Mouse (Mus musculus): Measurements from ENCODE around the gene Pigr. TPM values are rescaled to one million over a fixed set of nuclear protein-coding genes. Genes with fewer than 3 reads are reported as not detected.

Gene Pigr
- 3.9 and 4.9 TPM in 2 replicates for polyA plus RNA-seq (2015; fragmentation: Nextera tagmentation; extraction: Ambion mirVana)

- Histone ChIP-seq H3K4me2 (ENCODE audit: low read depth, low read length) (no peak within 1 kb of the TSS), H3K4me3 (ENCODE audit: low read length) (no peak within 1 kb of the TSS), H3K9me3 (ENCODE audit: control insufficient read depth, low read length) (no peaks in the 10 kb centered on the region), H3K36me3 (ENCODE audit: control insufficient read depth, insufficient read depth, low read length) (no peaks in the 10 kb centered on the region), H3K27me3 (replicated peaks; ENCODE audit: control insufficient read depth, insufficient read depth, low read length) (no peaks in the 10 kb centered on the region), H3K9ac (ENCODE audit: low read depth, low read length) (no peak within 1 kb of the TSS), H3K27ac (ENCODE audit: low read length) (no peak within 1 kb of the TSS), H3K4me1 (ENCODE audit: control insufficient read depth, insufficient read depth, low read length) (peaks cover 9% of the 10 kb centered on the region; the same call in 1 of the 2 replicates)
- ATAC-seq: no peak
- 81% methylated on average over 5 of the region's 5 CpGs for WGBS
Measured at GRCm38 (mm10) chr1:130826448-130826847, at the start of gene Pigr. Gene Pigr (plus strand): TSS chr1:130826684.

GRCm38 (mm10) chr1:130779867-130780266 lies 46.6 kb upstream of the Pigr start:
- no peak overlapping the region for H3K4me2 ChIP-seq (ENCODE audit: low read depth, low read length)
- no peak for ATAC-seq
- no peak overlapping the region for H3K27ac ChIP-seq (ENCODE audit: low read length)
- H3K9ac ChIP-seq (ENCODE audit: low read depth, low read length): no peak overlapping the region
- H3K27me3 ChIP-seq (replicated peaks; ENCODE audit: control insufficient read depth, insufficient read depth, low read length): no peaks in the 10 kb centered on the region
- no peaks in the 10 kb centered on the region for H3K36me3 ChIP-seq (ENCODE audit: control insufficient read depth, insufficient read depth, low read length)
- no peaks in the 10 kb centered on the region for H3K4me1 ChIP-seq (ENCODE audit: control insufficient read depth, insufficient read depth, low read length)
- 91% methylated on average over 3 of the region's 3 CpGs for WGBS
- H3K9me3 ChIP-seq (ENCODE audit: control insufficient read depth, low read length): no peaks in the 10 kb centered on the region
- no peak overlapping the region for H3K4me3 ChIP-seq (ENCODE audit: low read length)

- Histone ChIP-seq H3K9ac (ENCODE audit: low read depth, low read length) (no peak overlapping the region), H3K36me3 (ENCODE audit: control insufficient read depth, insufficient read depth, low read length) (no peaks in the 10 kb centered on the region), H3K4me3 (ENCODE audit: low read length) (no peak overlapping the region), H3K27ac (ENCODE audit: low read length) (no peak overlapping the region), H3K9me3 (ENCODE audit: control insufficient read depth, low read length) (no peaks in the 10 kb centered on the region), H3K4me2 (ENCODE audit: low read depth, low read length) (no peak overlapping the region), H3K27me3 (replicated peaks; ENCODE audit: control insufficient read depth, insufficient read depth, low read length) (no peaks in the 10 kb centered on the region), H3K4me1 (ENCODE audit: control insufficient read depth, insufficient read depth, low read length) (no peaks in the 10 kb centered on the region)
- WGBS: 13% methylated on average over 4 of the region's 4 CpGs
- ATAC-seq: peak; percentile 47
Measured at GRCm38 (mm10) chr1:130784054-130784453, 42.4 kb upstream of the Pigr start.

- peak; percentile 81 for ATAC-seq
- no peaks in the 10 kb centered on the region for H3K9me3 ChIP-seq (ENCODE audit: control insufficient read depth, low read length)
- H3K27me3 ChIP-seq (replicated peaks; ENCODE audit: control insufficient read depth, insufficient read depth, low read length): no peaks in the 10 kb centered on the region
- no peaks in the 10 kb centered on the region for H3K4me1 ChIP-seq (ENCODE audit: control insufficient read depth, insufficient read depth, low read length)
- no peak overlapping the region for H3K9ac ChIP-seq (ENCODE audit: low read depth, low read length)
- H3K4me3 ChIP-seq (ENCODE audit: low read length): no peak overlapping the region
- no peaks in the 10 kb centered on the region for H3K36me3 ChIP-seq (ENCODE audit: control insufficient read depth, insufficient read depth, low read length)
- no peak overlapping the region for H3K27ac ChIP-seq (ENCODE audit: low read length)
- H3K4me2 ChIP-seq (ENCODE audit: low read depth, low read length): no peak overlapping the region
- WGBS: 30% methylated on average over 4 of the region's 4 CpGs
Measured at GRCm38 (mm10) chr1:130787001-130787400, 39.5 kb upstream of the Pigr start.

GRCm38 (mm10) chr1:130789512-130790451 lies 36.7 kb upstream of the Pigr start:
- Histone ChIP-seq H3K4me1 (ENCODE audit: control insufficient read depth, insufficient read depth, low read length) (no peaks in the 10 kb centered on the region), H3K27ac (ENCODE audit: low read length) (no peak overlapping the region), H3K4me2 (ENCODE audit: low read depth, low read length) (no peak overlapping the region), H3K4me3 (ENCODE audit: low read length) (no peak overlapping the region), H3K27me3 (replicated peaks; ENCODE audit: control insufficient read depth, insufficient read depth, low read length) (no peaks in the 10 kb centered on the region), H3K36me3 (ENCODE audit: control insufficient read depth, insufficient read depth, low read length) (no peaks in the 10 kb centered on the region), H3K9ac (ENCODE audit: low read depth, low read length) (no peak overlapping the region), H3K9me3 (ENCODE audit: control insufficient read depth, low read length) (no peaks in the 10 kb centered on the region)
- WGBS: 72% methylated on average over 3 of the region's 3 CpGs
- peak; percentile 47; the same call in 1 of the 2 replicates for ATAC-seq

GRCm38 (mm10) chr1:130795331-130795730 lies 31.2 kb upstream of the Pigr start:
- Histone ChIP-seq H3K4me3 (ENCODE audit: low read length) (no peak overlapping the region), H3K4me2 (ENCODE audit: low read depth, low read length) (no peak overlapping the region), H3K27me3 (replicated peaks; ENCODE audit: control insufficient read depth, insufficient read depth, low read length) (no peaks in the 10 kb centered on the region), H3K36me3 (ENCODE audit: control insufficient read depth, insufficient read depth, low read length) (no peaks in the 10 kb centered on the region), H3K9me3 (ENCODE audit: control insufficient read depth, low read length) (no peaks in the 10 kb centered on the region), H3K9ac (ENCODE audit: low read depth, low read length) (no peak overlapping the region), H3K27ac (ENCODE audit: low read length) (no peak overlapping the region), H3K4me1 (ENCODE audit: control insufficient read depth, insufficient read depth, low read length) (0 out of 2 replicates have a peak, but pooled peaks cover 4% of the 10 kb centered on the region)
- no peak for ATAC-seq
- WGBS: 83% methylated on average over 2 of the region's 2 CpGs

GRCm38 (mm10) chr1:130796967-130797684 lies 29.4 kb upstream of the Pigr start:
- 81% methylated on average over 8 of the region's 8 CpGs for WGBS
- Histone ChIP-seq H3K4me3 (ENCODE audit: low read length) (no peak overlapping the region), H3K4me1 (ENCODE audit: control insufficient read depth, insufficient read depth, low read length) (0 out of 2 replicates have a peak, but pooled peaks cover 4% of the 10 kb centered on the region), H3K36me3 (ENCODE audit: control insufficient read depth, insufficient read depth, low read length) (no peaks in the 10 kb centered on the region), H3K9ac (ENCODE audit: low read depth, low read length) (no peak overlapping the region), H3K27me3 (replicated peaks; ENCODE audit: control insufficient read depth, insufficient read depth, low read length) (no peaks in the 10 kb centered on the region), H3K4me2 (ENCODE audit: low read depth, low read length) (no peak overlapping the region), H3K27ac (ENCODE audit: low read length) (0 out of 2 replicates have a peak overlapping the region, but pooled peaks have one; percentile 10), H3K9me3 (ENCODE audit: control insufficient read depth, low read length) (no peaks in the 10 kb centered on the region)
- ATAC-seq: no peak

- H3K4me2 ChIP-seq (ENCODE audit: low read depth, low read length): 0 out of 2 replicates have a peak overlapping the region, but pooled peaks have one; percentile 6
- H3K9me3 ChIP-seq (ENCODE audit: control insufficient read depth, low read length): no peaks in the 10 kb centered on the region
- no peak overlapping the region for H3K9ac ChIP-seq (ENCODE audit: low read depth, low read length)
- peak overlapping the region; percentile 76 for H3K27ac ChIP-seq (ENCODE audit: low read length)
- WGBS: 45% methylated on average over 6 of the region's 6 CpGs
- no peaks in the 10 kb centered on the region for H3K36me3 ChIP-seq (ENCODE audit: control insufficient read depth, insufficient read depth, low read length)
- no peaks in the 10 kb centered on the region for H3K27me3 ChIP-seq (replicated peaks; ENCODE audit: control insufficient read depth, insufficient read depth, low read length)
- ATAC-seq: peak; percentile 88
- H3K4me1 ChIP-seq (ENCODE audit: control insufficient read depth, insufficient read depth, low read length): 0 out of 2 replicates have a peak, but pooled peaks cover 4% of the 10 kb centered on the region
- H3K4me3 ChIP-seq (ENCODE audit: low read length): no peak overlapping the region
Measured at GRCm38 (mm10) chr1:130798037-130798436, 28.4 kb upstream of the Pigr start.

- Histone ChIP-seq H3K36me3 (ENCODE audit: control insufficient read depth, insufficient read depth, low read length) (no peaks in the 10 kb centered on the region), H3K4me2 (ENCODE audit: low read depth, low read length) (0 out of 2 replicates have a peak overlapping the region, but pooled peaks have one; percentile 6), H3K27ac (ENCODE audit: low read length) (peak overlapping the region; percentile 76), H3K4me1 (ENCODE audit: control insufficient read depth, insufficient read depth, low read length) (0 out of 2 replicates have a peak, but pooled peaks cover 4% of the 10 kb centered on the region), H3K4me3 (ENCODE audit: low read length) (no peak overlapping the region), H3K9ac (ENCODE audit: low read depth, low read length) (no peak overlapping the region), H3K27me3 (replicated peaks; ENCODE audit: control insufficient read depth, insufficient read depth, low read length) (no peaks in the 10 kb centered on the region), H3K9me3 (ENCODE audit: control insufficient read depth, low read length) (no peaks in the 10 kb centered on the region)
- ATAC-seq: peak; percentile 90
- 43% methylated on average over 3 of the region's 3 CpGs for WGBS
Measured at GRCm38 (mm10) chr1:130798551-130798950, 27.9 kb upstream of the Pigr start.
